Mouse (Mus musculus) heart, adult 2 months (tissue): ENCODE measurements at regions not wholly inside any gene's neighbourhood (a gene's known extent, or its start where the extent isn't known, plus 50 kb on each side); places are given as distances from the start of the nearest gene placed in this dataset.

Experiments
- DNase-seq, 2 experiments: peaks; one replicate each; pipeline ENCODE4 v3.0.0; 2021
- H3K27ac ChIP-seq: fragments of 200-600 bp; 2 replicates; pipeline ENCODE4 v1.8.1; 2022
- H3K27me3 ChIP-seq: fragments of 200-500 bp; 2 replicates; pipeline ENCODE4 v1.6.1; 2012; ENCODE audit warnings: mild to moderate bottlenecking, low read length, inconsistent platforms, mixed read lengths; ENCODE audit not compliant: control insufficient read depth, insufficient read depth
- H3K36me3 ChIP-seq: fragments of 200-500 bp; 2 replicates; pipeline ENCODE4 v1.6.1; 2012; ENCODE audit warnings: low read length, inconsistent platforms; ENCODE audit not compliant: control insufficient read depth, insufficient read depth
- H3K4me1 ChIP-seq: fragments of 200-500 bp; 2 replicates; pipeline ENCODE4 v1.6.1; 2011; ENCODE audit warnings: low read length; ENCODE audit not compliant: control insufficient read depth, insufficient read depth
- H3K4me3 ChIP-seq: fragments of 200-600 bp; 2 replicates; pipeline ENCODE4 v1.8.1; 2022
- H3K79me2 ChIP-seq: fragments of 200-500 bp; replicated peaks from 2 replicates; pipeline ENCODE4 v1.6.1; 2012; ENCODE audit warnings: mild to moderate bottlenecking, inconsistent platforms, low read length, moderate library complexity, mixed read lengths; ENCODE audit not compliant: control insufficient read depth, insufficient read depth
- H3K9ac ChIP-seq: fragments of 200-500 bp; 2 replicates; pipeline ENCODE4 v1.6.1; 2012; ENCODE audit warnings: low read depth, mild to moderate bottlenecking, control low read depth, inconsistent platforms, low read length, mixed read lengths
- CTCF ChIP-seq: fragments of 200-600 bp; IDR thresholded peaks from 2 replicates; pipeline ENCODE4 v1.8.1; 2022; ENCODE audit warnings: antibody characterized with exemption, mild to moderate bottlenecking, moderate library complexity
- EP300 ChIP-seq: fragments of 200-500 bp; IDR thresholded peaks from 2 replicates; pipeline ENCODE4 v1.6.1; 2011; ENCODE audit warnings: low read depth, low read length, control low read depth; ENCODE audit not compliant: insufficient read depth
- POLR2A ChIP-seq: fragments of 200-500 bp; IDR thresholded peaks from 2 replicates; pipeline ENCODE4 v1.6.1; 2011; ENCODE audit warnings: mild to moderate bottlenecking, low read depth, low read length, control low read depth; ENCODE audit not compliant: insufficient read depth
- WGBS: fragments of 180-500 bp; shearing (Covaris S2); methylation state at CpG from one replicate; pipeline ENCODE4 v1.1.7; 2018; 5-methylcytosine and 5-hydroxymethylcytosine counted together
- intact Hi-C: fragments of 180-260 bp; cut with DNase I; formaldehyde crosslinking; loops from one replicate; pipeline ENCODE4 v1.15.1; 2025

DNA sequence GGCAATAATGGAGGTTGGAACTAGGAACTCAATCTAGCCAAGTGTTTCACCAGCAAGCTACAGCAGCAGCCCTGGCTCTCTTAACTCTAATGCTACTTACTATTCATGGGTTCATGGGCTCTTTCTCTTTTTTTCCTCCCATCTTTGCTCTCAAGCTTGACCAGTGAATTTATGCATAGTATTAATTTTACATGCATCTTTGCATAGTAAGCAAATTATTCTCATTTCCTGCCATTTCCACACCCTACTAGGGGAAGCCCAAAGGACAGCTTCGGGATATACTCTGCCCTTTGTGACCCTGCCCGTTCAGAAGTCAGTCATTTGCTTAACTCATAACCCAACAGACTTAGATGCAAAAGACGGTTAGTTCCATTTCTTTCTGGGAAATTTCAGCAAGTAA is 153.2 kb downstream of the Qrsl1 start:
- intact Hi-C loops: no loop called here
- H3K79me2 ChIP-seq: no peaks in the 10 kb centered on the region
- H3K36me3 ChIP-seq: no peaks in the 10 kb centered on the region
- peaks cover 2% of the 10 kb centered on the region; the same call in 1 of the 2 replicates for H3K4me1 ChIP-seq
- no peak overlapping the region for H3K27ac ChIP-seq
- no peak overlapping the region for H3K9ac ChIP-seq
- TF ChIP-seq CTCF (no peak), EP300 (no peak), POLR2A (no peak)
- WGBS: 79% methylated on average over 3 of the region's 3 CpGs
- no peaks in the 10 kb centered on the region for H3K27me3 ChIP-seq
- no peak overlapping the region for H3K4me3 ChIP-seq
- DNase-seq: no peak

DNA sequence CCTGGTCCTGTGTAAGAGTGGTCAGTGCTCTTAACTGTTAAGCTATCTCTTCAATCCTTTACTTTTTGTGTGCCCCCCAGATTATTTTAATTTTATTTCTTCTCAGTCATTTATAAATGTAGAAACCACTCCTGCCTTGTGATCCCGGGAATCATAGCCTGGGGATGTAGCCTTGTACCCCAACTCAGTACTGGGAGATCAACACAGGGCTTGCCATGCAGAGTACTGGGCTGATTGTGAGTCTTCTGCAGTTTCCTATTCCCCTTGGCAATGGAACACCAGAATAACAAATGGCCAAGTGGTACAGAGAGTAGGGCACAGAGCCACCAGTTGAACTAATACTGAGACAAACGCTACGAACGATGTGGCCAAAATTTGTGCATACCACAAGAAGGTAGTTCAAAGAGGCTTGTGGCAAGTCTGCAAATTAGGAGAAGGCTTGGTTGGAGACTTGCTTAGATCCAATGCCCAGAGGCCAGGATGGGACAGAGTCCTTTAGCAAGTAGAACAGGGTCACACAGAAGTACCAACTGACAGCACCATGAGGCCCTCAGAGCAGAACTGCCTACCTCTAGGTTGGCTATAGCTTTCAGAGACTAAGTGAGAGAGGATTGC is 151.9 kb downstream of the Qrsl1 start:
- 93% methylated on average over 4 of the region's 4 CpGs for WGBS
- no peak overlapping the region for H3K4me3 ChIP-seq
- DNase-seq: no peak
- no peaks in the 10 kb centered on the region for H3K79me2 ChIP-seq
- peaks cover 2% of the 10 kb centered on the region; the same call in 1 of the 2 replicates for H3K4me1 ChIP-seq
- TF ChIP-seq EP300 (no peak), POLR2A (no peak), CTCF (no peak)
- no peaks in the 10 kb centered on the region for H3K36me3 ChIP-seq
- no peaks in the 10 kb centered on the region for H3K27me3 ChIP-seq
- no peak overlapping the region for H3K27ac ChIP-seq
- H3K9ac ChIP-seq: no peak overlapping the region
- intact Hi-C loops: no loop called here

DNA sequence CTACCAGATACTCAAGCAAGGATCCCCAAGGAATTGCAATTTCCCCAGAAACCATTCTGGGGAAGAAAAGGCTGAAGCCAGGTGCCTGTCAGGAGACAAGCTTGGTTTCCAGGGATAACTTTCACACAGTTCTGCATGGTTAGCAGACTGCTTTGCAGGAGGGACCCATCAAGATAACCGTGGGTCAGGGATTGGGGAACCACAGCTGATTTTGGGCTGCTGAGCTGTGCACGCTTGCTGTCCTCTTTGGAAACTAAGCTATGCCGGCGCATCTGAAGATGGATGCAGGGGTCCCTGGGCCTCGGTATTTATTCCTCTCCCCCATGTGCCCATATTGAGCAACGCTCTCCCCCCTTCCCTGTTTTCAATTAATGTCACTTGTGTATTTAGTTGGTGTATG is 151.1 kb downstream of the Qrsl1 start:
- no peak overlapping the region for H3K9ac ChIP-seq
- peaks cover 2% of the 10 kb centered on the region; the same call in 1 of the 2 replicates for H3K4me1 ChIP-seq
- no peak overlapping the region for H3K27ac ChIP-seq
- H3K36me3 ChIP-seq: no peaks in the 10 kb centered on the region
- H3K27me3 ChIP-seq: no peaks in the 10 kb centered on the region
- WGBS: 88% methylated on average over 6 of the region's 6 CpGs
- no peak for DNase-seq
- no peak overlapping the region for H3K4me3 ChIP-seq
- TF ChIP-seq POLR2A (no peak), CTCF (no peak), EP300 (no peak)
- H3K79me2 ChIP-seq: no peaks in the 10 kb centered on the region
- intact Hi-C loops: no loop called here

DNA sequence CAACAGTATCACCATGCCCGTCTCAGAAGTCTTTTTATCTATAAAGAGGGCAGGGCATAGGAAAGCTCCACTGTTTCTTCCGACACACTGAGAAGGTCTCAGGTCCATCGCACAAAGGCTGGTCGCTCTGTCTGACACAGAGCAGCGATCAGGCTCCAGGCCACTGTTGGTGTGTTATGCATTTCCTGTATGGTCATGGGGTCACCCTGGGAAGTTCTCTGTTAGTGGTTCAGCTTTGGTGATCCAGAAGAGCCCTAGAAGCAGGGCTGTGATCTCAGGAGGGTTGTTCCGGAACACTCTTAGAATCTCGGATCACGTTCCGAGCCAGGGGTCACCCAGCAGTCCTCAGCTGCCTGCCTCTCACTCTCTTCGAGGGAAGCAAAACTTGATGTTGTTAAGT is 150.7 kb downstream of the Qrsl1 start:
- H3K4me1 ChIP-seq: peaks cover 2% of the 10 kb centered on the region; the same call in 1 of the 2 replicates
- 56% methylated on average over 10 of the region's 10 CpGs for WGBS
- H3K9ac ChIP-seq: no peak overlapping the region
- no peak for TF ChIP-seq CTCF
- no peak for TF ChIP-seq EP300
- no peak for TF ChIP-seq POLR2A
- H3K36me3 ChIP-seq: no peaks in the 10 kb centered on the region
- no peak for DNase-seq
- intact Hi-C loops: no loop called here
- H3K27ac ChIP-seq: no peak overlapping the region
- H3K27me3 ChIP-seq: no peaks in the 10 kb centered on the region
- no peaks in the 10 kb centered on the region for H3K79me2 ChIP-seq
- H3K4me3 ChIP-seq: no peak overlapping the region

DNA sequence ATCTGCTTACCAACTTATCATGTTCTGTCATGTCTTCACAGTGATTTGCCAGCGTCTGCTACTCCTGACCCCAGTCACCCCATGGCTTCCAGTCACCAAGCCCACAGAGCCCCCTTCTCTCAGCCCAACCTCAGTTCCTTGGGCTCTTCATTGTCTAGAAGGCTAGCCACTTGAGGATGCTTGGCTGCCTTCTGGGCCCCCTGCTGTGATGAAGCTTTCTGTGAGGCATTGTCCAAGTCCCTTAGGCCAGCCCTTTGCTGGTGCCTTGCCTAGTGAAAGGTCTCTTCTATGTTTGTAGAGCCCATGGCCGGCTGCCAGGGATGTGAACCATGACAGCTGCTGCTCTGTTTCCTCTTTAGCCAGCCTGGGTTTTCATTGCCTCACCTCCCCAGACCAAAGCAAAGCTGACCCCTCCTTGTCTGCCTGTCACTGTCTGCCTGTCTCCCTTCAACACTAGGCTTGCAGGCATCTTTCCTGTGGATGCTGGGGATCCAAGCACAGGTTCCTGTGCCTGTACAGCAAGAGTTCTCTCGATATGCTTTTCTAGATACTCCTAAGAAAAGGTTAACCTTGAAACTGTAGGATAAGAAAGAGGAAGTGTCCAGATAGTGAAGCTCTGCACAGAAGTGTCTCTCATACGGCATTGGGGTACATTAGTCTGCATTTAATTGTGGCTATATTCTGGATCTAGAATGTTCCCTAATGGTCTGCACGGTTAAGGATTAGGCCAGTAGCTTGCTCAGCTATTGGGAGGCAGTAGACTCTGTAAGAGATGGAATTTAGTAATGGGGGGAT is 149.5 kb downstream of the Qrsl1 start:
- Histone ChIP-seq H3K9ac (no peak overlapping the region), H3K4me3 (no peak overlapping the region), H3K79me2 (no peaks in the 10 kb centered on the region), H3K4me1 (peaks cover 2% of the 10 kb centered on the region; the same call in 1 of the 2 replicates), H3K27me3 (no peaks in the 10 kb centered on the region), H3K36me3 (no peaks in the 10 kb centered on the region), H3K27ac (no peak overlapping the region)
- TF ChIP-seq EP300 (no peak), POLR2A (no peak), CTCF (no peak)
- 37% methylated on average over 5 of the region's 5 CpGs for whole genome bisulfite sequencing
- peak; percentile 46 to 72 for DNase-seq
- intact Hi-C loops: no loop called here
